Comparison of ENCODE assay signal across 18 mouse cellular contexts in the genomic region with DNA sequence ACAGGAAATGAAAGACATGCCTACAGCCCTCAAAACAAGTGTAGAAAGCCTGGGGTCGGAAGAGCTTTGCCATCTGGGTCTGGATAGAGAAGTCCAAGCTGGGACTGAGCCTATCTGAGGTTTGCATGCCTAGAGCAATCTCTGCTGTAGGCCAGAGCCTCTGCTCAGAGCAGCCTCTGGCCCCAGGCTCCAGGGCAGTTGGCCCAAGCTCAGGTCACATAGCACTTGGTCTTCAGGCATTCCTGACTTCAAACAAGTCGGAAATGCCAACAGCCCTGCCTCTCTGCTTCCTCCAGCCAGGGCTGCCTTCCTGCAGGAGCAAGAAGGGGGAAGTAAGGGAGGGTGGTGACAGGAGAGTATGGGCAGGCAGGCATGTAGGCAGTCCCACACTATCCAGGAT. TPM values are rescaled to one million over a fixed set of nuclear protein-coding genes. Genes with fewer than 3 reads are reported as not detected.
DNase-seq lines count a peak whose midpoint lies in the region; ATAC-seq and TF ChIP-seq lines count a peak whose summit lies in the region.
"Had no signal": no experiment of that assay in that cellular context is flagged by ENCODE, and none has a peak within 500 bp of the region (broad histone marks: within the 10 kb centered on the region; RNA-seq: fewer than 3 reads in every experiment).

No protein-coding gene starts in this region.

- H3K9ac ChIP-seq in heart, adult 2 months (ENCODE audit: low read depth, low read length): no peak overlapping the region
- no peak overlapping the region for H3K9ac ChIP-seq in lung, embryonic 14.5 days
- H3K9ac ChIP-seq: embryonic facial prominence, embryonic 13.5 days; forebrain, embryonic 15.5 days; hindbrain, embryonic 14.5 days; liver, embryonic 13.5 days had no signal

- H3K4me1 ChIP-seq in heart, adult 2 months (ENCODE audit: control insufficient read depth, insufficient read depth, low read length): peaks cover 11% of the 10 kb centered on the region
- H3K4me1 ChIP-seq in lung, embryonic 14.5 days (ENCODE audit: insufficient read depth): no peaks in the 10 kb centered on the region
- H3K4me1 ChIP-seq: forebrain, embryonic 15.5 days; liver, embryonic 13.5 days had no signal

- intact Hi-C loops in heart, adult 2 months (cut with DNase I): no loop called here

- peak; percentile 42 for ATAC-seq in granulocyte monocyte progenitor cell, adult 5-6 weeks (replicated peaks; ENCODE audit: poor library complexity, severe bottlenecking)
- no peak for ATAC-seq in lung, embryonic 14.5 days (ENCODE audit: insufficient read depth)
- no peak for ATAC-seq in activated CD4-positive, CD25-positive, alpha-beta regulatory T cell, adult 4 months
- ATAC-seq: forebrain, embryonic 15.5 days had no signal

- TF ChIP-seq CTCF in heart, adult 2 months (IDR thresholded peaks at IDR 0.05): no peak
- no peak for TF ChIP-seq CTCF in lung, embryonic 14.5 days (IDR thresholded peaks at IDR 0.05; ENCODE audit: low read depth)
- TF ChIP-seq CTCF in layer of hippocampus, adult 2 months (conservative IDR thresholded peaks at IDR 0.05): no peak

- H3K36me3 ChIP-seq in heart, adult 2 months (ENCODE audit: control insufficient read depth, insufficient read depth, low read length): no peaks in the 10 kb centered on the region
- peaks cover 10% of the 10 kb centered on the region; the same call in 1 of the 2 replicates for H3K36me3 ChIP-seq in lung, embryonic 14.5 days (ENCODE audit: insufficient read depth)
- H3K36me3 ChIP-seq: forebrain, embryonic 15.5 days; liver, embryonic 13.5 days had no signal

- no peaks in the 10 kb centered on the region for H3K9me3 ChIP-seq in lung, embryonic 14.5 days (ENCODE audit: low read depth, low read length)
- H3K9me3 ChIP-seq: embryonic facial prominence, embryonic 13.5 days; forebrain, embryonic 15.5 days; liver, embryonic 13.5 days had no signal

- no peak for TF ChIP-seq EP300 in heart, adult 2 months (IDR thresholded peaks at IDR 0.05; ENCODE audit: insufficient read depth, low read depth, low read length)

- no peak overlapping the region for H3K4me3 ChIP-seq in heart, adult 2 months
- no peak overlapping the region for H3K4me3 ChIP-seq in lung, embryonic 14.5 days (ENCODE audit: low read depth, low read length)
- H3K4me3 ChIP-seq in layer of hippocampus, adult 2 months: no peak overlapping the region
- H3K4me3 ChIP-seq: embryonic facial prominence, embryonic 13.5 days; forebrain, embryonic 15.5 days; left cerebral cortex, adult 2 months; liver, embryonic 13.5 days; myocyte had no signal

- no peaks in the 10 kb centered on the region for H3K79me2 ChIP-seq in heart, adult 2 months (replicated peaks; ENCODE audit: control insufficient read depth, insufficient read depth, low read length)

- 22% methylated on average over 2 of the region's 2 CpGs for WGBS in heart, adult 2 months
- WGBS in lung, embryonic 14.5 days: 45% methylated on average over 2 of the region's 2 CpGs

- no peak overlapping the region for H3K27ac ChIP-seq in heart, adult 2 months
- no peak overlapping the region for H3K27ac ChIP-seq in lung, embryonic 14.5 days (ENCODE audit: low read depth)
- H3K27ac ChIP-seq in layer of hippocampus, adult 2 months: no peak overlapping the region
- H3K27ac ChIP-seq: embryonic facial prominence, embryonic 13.5 days; forebrain, embryonic 15.5 days; hindbrain, embryonic 14.5 days; left cerebral cortex, adult 2 months; liver, embryonic 13.5 days had no signal

- TF ChIP-seq POLR2A in heart, adult 2 months (IDR thresholded peaks at IDR 0.05; ENCODE audit: insufficient read depth, low read depth, low read length): no peak

- H3K4me2 ChIP-seq in lung, embryonic 14.5 days: no peak overlapping the region
- H3K4me2 ChIP-seq: embryonic facial prominence, embryonic 13.5 days; forebrain, embryonic 15.5 days; hindbrain, embryonic 14.5 days; liver, embryonic 13.5 days had no signal

- DNase-seq in heart, adult 2 months: peak; percentile 26 to 36
- no peak for DNase-seq in heart, adult 8-10 months (ENCODE audit: low spot score)
- DNase-seq in 3T3-L1 (ENCODE audit: low read depth, low spot score): peak; percentile 62
- DNase-seq in lung, embryonic 14.5 days: peak; percentile 19
- DNase-seq in neural tube, embryonic 10.5 days (ENCODE audit: extremely low spot score, low spot score): no peak
- no peak for DNase-seq in layer of hippocampus, adult 2 months (ENCODE audit: low spot score in 2 of 2)
- DNase-seq: cerebellum, postnatal 25 days; gastrocnemius, postnatal 36 days; liver, embryonic 13.5 days; right cerebral cortex, postnatal 14 days had no signal

- H3K27me3 ChIP-seq in heart, adult 2 months (ENCODE audit: control insufficient read depth, insufficient read depth, low read length): no peaks in the 10 kb centered on the region
- no peaks in the 10 kb centered on the region for H3K27me3 ChIP-seq in lung, embryonic 14.5 days (ENCODE audit: insufficient read depth, low read length)
- H3K27me3 ChIP-seq: embryonic facial prominence, embryonic 13.5 days; forebrain, embryonic 15.5 days; liver, embryonic 13.5 days had no signal

RNA-seq across cellular contexts. Expression of a gene that starts 10.3 kb away (rescaled TPM):
- total RNA-seq in heart, adult 2 months (2021): 1 to 10 TPM; 7.2 to 7.6 TPM
- 8.9 and 14.3 TPM in 2 replicates for polyA plus RNA-seq in heart, adult 2 months (2012; rRNA removed)
- 10 to 100 TPM in 1 of 4 experiments, 1 to 10 TPM in 3; 5.7 to 12.3 (median 7.2) TPM for total RNA-seq in heart, adult 8-10 months (2022)
- 0.30 and 0.70 TPM in 2 replicates for total RNA-seq in granulocyte monocyte progenitor cell, adult 5-6 weeks (2014; fragmentation: Nextera tagmentation)
- 0.05 and 0.13 TPM in 2 replicates for total RNA-seq in granulocyte monocyte progenitor cell, adult 5-6 weeks (2017)
- polyA plus RNA-seq in lung, embryonic 14.5 days (2014; fragmentation: Nextera tagmentation; extraction: Ambion mirVana): 27.8 and 30.1 TPM in 2 replicates
- under 1 TPM; 0.06 to 0.16 TPM for polyA plus RNA-seq in activated CD4-positive, CD25-positive, alpha-beta regulatory T cell, adult 4 months (2017; shearing (Covaris generic))
- 1 to 10 TPM; 4.7 to 7.7 TPM for total RNA-seq in layer of hippocampus, adult 2 months (2021)
- total RNA-seq: megakaryocyte-erythroid progenitor cell, adult 5-6 weeks had no signal

RNA-seq across cellular contexts. Expression of a gene that starts 59.8 kb away (rescaled TPM):
- 10 to 100 TPM; 13.6 to 14.6 TPM for total RNA-seq in heart, adult 2 months (2021)
- polyA plus RNA-seq in heart, adult 2 months (2012; rRNA removed): 8.9 and 12.0 TPM in 2 replicates
- total RNA-seq in heart, adult 8-10 months (2022): 10 to 100 TPM; 13.8 to 17.4 (median 14.7) TPM
- 15.1 and 19.0 TPM in 2 replicates for total RNA-seq in granulocyte monocyte progenitor cell, adult 5-6 weeks (2014; fragmentation: Nextera tagmentation)
- 13.3 and 22.9 TPM in 2 replicates for total RNA-seq in granulocyte monocyte progenitor cell, adult 5-6 weeks (2017)
- 27.1 and 28.2 TPM in 2 replicates for polyA plus RNA-seq in lung, embryonic 14.5 days (2014; fragmentation: Nextera tagmentation; extraction: Ambion mirVana)
- polyA plus RNA-seq in activated CD4-positive, CD25-positive, alpha-beta regulatory T cell, adult 4 months (2017; shearing (Covaris generic)): 10 to 100 TPM; 17.6 to 24.0 TPM
- 10 to 100 TPM; 20.2 to 23.0 TPM for total RNA-seq in layer of hippocampus, adult 2 months (2021)

Comparison
In these comparisons a context has a peak if more than half of its experiments do, and no peak if none do; other contexts are left out.
1. DNase-seq: peak in heart, adult 2 months (2 of 2), 3T3-L1 (single experiment) and lung, embryonic 14.5 days (single experiment); none in heart, adult 8-10 months (single experiment), neural tube, embryonic 10.5 days (single experiment) and layer of hippocampus, adult 2 months (0 of 2).